In the genomic region with DNA sequence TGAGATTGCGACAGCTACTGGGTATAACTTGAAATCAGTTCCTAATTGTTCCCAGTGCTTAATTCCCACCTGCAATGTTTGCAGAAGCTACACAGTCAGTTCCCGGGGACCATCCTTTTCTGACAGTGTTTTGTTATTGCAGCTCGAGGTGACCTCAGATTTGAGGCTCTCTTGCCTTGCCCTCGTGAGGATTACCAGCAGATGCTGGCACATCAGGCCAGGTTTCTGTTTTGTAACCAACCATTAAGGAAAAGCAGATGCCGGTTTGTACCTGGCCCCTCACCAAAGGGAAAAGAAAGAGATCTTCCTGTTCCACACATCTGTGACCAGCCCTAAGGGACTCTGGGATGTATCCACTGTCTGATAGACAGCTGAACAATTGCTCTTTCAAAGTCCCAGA, we compare ENCODE assay signal across 35 mouse cellular contexts.
"Had no signal": no experiment of that assay in that cellular context is flagged by ENCODE, and none has a peak within 500 bp of the region (broad histone marks: within the 10 kb centered on the region; RNA-seq: fewer than 3 reads in every experiment).

No protein-coding gene starts in this region.

- H3K9me3 ChIP-seq: heart, embryonic 10.5 days; heart, embryonic 12.5 days; heart, embryonic 15.5 days; hindbrain, embryonic 10.5 days; hindbrain, embryonic 12.5 days; hindbrain, embryonic 13.5 days; hindbrain, embryonic 15.5 days had no signal

- H3K4me1 ChIP-seq: heart, embryonic 10.5 days; heart, embryonic 12.5 days had no signal

- H3K36me3 ChIP-seq: heart, embryonic 10.5 days; heart, embryonic 12.5 days; heart, embryonic 13.5 days; heart, embryonic 15.5 days; hindbrain, embryonic 10.5 days; hindbrain, embryonic 12.5 days; hindbrain, embryonic 13.5 days; hindbrain, embryonic 15.5 days; kidney, embryonic 15.5 days had no signal

- H3K27me3 ChIP-seq: heart, embryonic 12.5 days; heart, embryonic 13.5 days; heart, embryonic 15.5 days; hindbrain, embryonic 15.5 days had no signal

- DNase-seq: heart, postnatal 10 days; heart, postnatal 14 days; heart, postnatal 36 days; heart, postnatal 4 days; kidney, adult 11 months; kidney, adult 18-20 months; kidney, adult 2 months; kidney, adult 8-10 months; kidney, adult 9 months; kidney, postnatal 10 days; kidney, postnatal 14 days; kidney, postnatal 25 days; kidney, postnatal 36 days; kidney, postnatal 4 days; layer of hippocampus, adult 9-11 months; layer of hippocampus, postnatal 36 days had no signal

- H3K4me2 ChIP-seq: heart, embryonic 11.5 days; heart, embryonic 12.5 days; heart, embryonic 13.5 days; heart, embryonic 15.5 days; hindbrain, embryonic 12.5 days; hindbrain, embryonic 13.5 days; hindbrain, embryonic 15.5 days; kidney, embryonic 15.5 days had no signal

- H3K9ac ChIP-seq: heart, embryonic 12.5 days; heart, embryonic 13.5 days; heart, embryonic 15.5 days; hindbrain, embryonic 12.5 days; hindbrain, embryonic 13.5 days; hindbrain, embryonic 14.5 days; hindbrain, embryonic 15.5 days; kidney, embryonic 15.5 days had no signal

- H3K4me3 ChIP-seq: heart, embryonic 10.5 days; heart, embryonic 12.5 days; heart, embryonic 13.5 days; heart, embryonic 15.5 days; hindbrain, embryonic 10.5 days; hindbrain, embryonic 12.5 days; hindbrain, embryonic 13.5 days; hindbrain, embryonic 15.5 days; kidney, embryonic 15.5 days; layer of hippocampus, adult 2 months; left cerebral cortex, adult 2 months had no signal

- ATAC-seq: hindbrain, embryonic 16.5 days; hindbrain, postnatal 0 days; inflammation-experienced regulatory T-cells, adult 6 months; intestine, embryonic 16.5 days; intestine, postnatal 0 days had no signal

- H3K27ac ChIP-seq: heart, embryonic 10.5 days; heart, embryonic 13.5 days; heart, embryonic 15.5 days; hindbrain, embryonic 10.5 days; hindbrain, embryonic 12.5 days; hindbrain, embryonic 13.5 days; hindbrain, embryonic 14.5 days; hindbrain, embryonic 15.5 days; hindbrain, postnatal 0 days; kidney, embryonic 15.5 days; kidney, postnatal 0 days; layer of hippocampus, adult 2 months; left cerebral cortex, adult 2 months had no signal
